Mouse (Mus musculus) myocyte (in vitro differentiated cells): ENCODE data around the gene Tex46. TPM values are rescaled to one million over a fixed set of nuclear protein-coding genes. Genes with fewer than 3 reads are reported as not detected.
A peak's percentile ranks its signal among the peaks of the same experiment; 100 is the strongest.

ENCODE experiments used
- H3K27me3 ChIP-seq: one replicate; pipeline ENCODE4 v1.6.1; 2011; ENCODE audit not compliant: control insufficient read depth, insufficient read depth, insufficient read length
- H3K36me3 ChIP-seq: one replicate; pipeline ENCODE4 v1.6.1; 2011; ENCODE audit not compliant: control insufficient read depth, insufficient read depth
- H3K4me2 ChIP-seq: one replicate; pipeline ENCODE4 v1.6.1; 2011; ENCODE audit warnings: low read depth, control low read depth
- H3K4me3 ChIP-seq: one replicate; pipeline ENCODE4 v1.5.1; 2011; ENCODE audit warnings: mild to moderate bottlenecking, control low read depth, moderate library complexity
- H3K79me2 ChIP-seq: one replicate; pipeline ENCODE4 v1.6.1; 2011; ENCODE audit not compliant: control insufficient read depth, insufficient read depth
- H3ac ChIP-seq: one replicate; pipeline ENCODE4 v1.6.1; 2011; ENCODE audit not compliant: control insufficient read depth, insufficient read length
- CEBPB ChIP-seq: IDR thresholded peaks from 2 replicates; pipeline ENCODE4 v1.6.1; 2011; ENCODE audit warnings: mild to moderate bottlenecking, moderate library complexity; ENCODE audit not compliant: poor library complexity, insufficient read depth, severe bottlenecking
- E2F4 ChIP-seq: IDR thresholded peaks from one replicate; pipeline ENCODE4 v1.6.1; 2011; ENCODE audit warnings: mild to moderate bottlenecking, control low read depth, moderate library complexity; ENCODE audit not compliant: insufficient read depth
- MAX ChIP-seq: IDR thresholded peaks from one replicate; pipeline ENCODE4 v1.6.1; 2011; ENCODE audit warnings: low read depth, mild to moderate bottlenecking, control low read depth
- MYOD1 ChIP-seq, 3 experiments: IDR thresholded peaks; one replicate each; pipeline ENCODE4 v1.6.1; 2011; ENCODE audit warnings: control low read depth in 2 of 3, low read depth in 2 of 3, mild to moderate bottlenecking in 2 of 3, moderate library complexity in 1 of 3; ENCODE audit not compliant: insufficient read length in 2 of 3, control insufficient read depth in 1 of 3
- MYOG ChIP-seq, 3 experiments: IDR thresholded peaks; one replicate each; pipeline ENCODE4 v1.6.1; 2011; ENCODE audit warnings: control low read depth in 2 of 3, low read depth in 2 of 3, mild to moderate bottlenecking in 2 of 3; ENCODE audit not compliant: insufficient read length in 2 of 3, control insufficient read depth in 1 of 3, insufficient read depth in 1 of 3
- POLR2A ChIP-seq: IDR thresholded peaks from one replicate; pipeline ENCODE4 v1.6.1; 2011; ENCODE audit warnings: low read depth, mild to moderate bottlenecking, control low read depth, moderate library complexity; ENCODE audit not compliant: insufficient read length
- POLR2AphosphoS2 ChIP-seq: IDR thresholded peaks from one replicate; pipeline ENCODE4 v1.6.1; 2011; ENCODE audit warnings: low read depth, control low read depth; ENCODE audit not compliant: insufficient read length
- REST ChIP-seq: IDR thresholded peaks from one replicate; pipeline ENCODE4 v1.6.1; 2011; ENCODE audit warnings: mild to moderate bottlenecking, control low read depth, moderate library complexity; ENCODE audit not compliant: insufficient read depth, insufficient read length
- SRF ChIP-seq: IDR thresholded peaks from one replicate; pipeline ENCODE4 v1.6.1; 2011; ENCODE audit warnings: low read depth; ENCODE audit not compliant: control insufficient read depth, insufficient read length
- TCF12 ChIP-seq: IDR thresholded peaks from one replicate; pipeline ENCODE4 v1.6.1; 2011; ENCODE audit warnings: mild to moderate bottlenecking, control low read depth; ENCODE audit not compliant: poor library complexity, insufficient read depth, severe bottlenecking
- TCF3 ChIP-seq: IDR thresholded peaks from one replicate; pipeline ENCODE4 v1.6.1; 2011; ENCODE audit warnings: low read depth, control low read depth; ENCODE audit not compliant: insufficient read length
- USF1 ChIP-seq: IDR thresholded peaks from one replicate; pipeline ENCODE4 v1.6.1; 2011; ENCODE audit warnings: low read depth, mild to moderate bottlenecking, control low read depth, moderate library complexity
- polyA plus RNA-seq: library from polyadenylated mRNA; unstranded; fragments of >200 nt; fragmentation: generic; extraction: Trizol; gene quantifications from one replicate; pipeline ENCODE4 v1.2.1, GENCODE M21; 2012; ENCODE audit warnings: missing spikeins

Gene Tex46
- polyA plus RNA-seq, 1 experiment: not detected

- no peaks in the 10 kb centered on the region for H3K79me2 ChIP-seq
- H3K4me2 ChIP-seq: peak overlapping the region; percentile 95
- H3K4me3 ChIP-seq: peak overlapping the region; percentile 22
- H3K27me3 ChIP-seq: no peaks in the 10 kb centered on the region
- TF ChIP-seq MYOD1 (IDR thresholded peaks at IDR 0.05; ENCODE audit: control insufficient read depth in 1 of 3, insufficient read length in 2 of 3, low read depth in 2 of 3): peak in 2 of 3 experiments; percentile 56 to 67
- no peak for TF ChIP-seq MYOG (IDR thresholded peaks at IDR 0.05; ENCODE audit: control insufficient read depth in 1 of 3, insufficient read depth in 1 of 3, insufficient read length in 2 of 3, low read depth in 2 of 3)
- H3K36me3 ChIP-seq: no peaks in the 10 kb centered on the region
- H3ac ChIP-seq: no peak overlapping the region
Measured at GRCm38 (mm10) chr4:136648922-136649479, 38.8 kb downstream of the Tex46 start.

GRCm38 (mm10) chr4:136649480-136650196, 39.4 kb downstream of the Tex46 start:
- TF ChIP-seq TCF3 (no peak), MYOD1 (IDR thresholded peaks at IDR 0.05; ENCODE audit: control insufficient read depth in 1 of 3, insufficient read length in 2 of 3, low read depth in 2 of 3) (peak in 2 of 3 experiments; percentile 39 to 70), REST (no peak), TCF12 (no peak), POLR2AphosphoS2 (peak; percentile 46), MAX (no peak), CEBPB (no peak), MYOG (IDR thresholded peaks at IDR 0.05; ENCODE audit: control insufficient read depth in 1 of 3, insufficient read depth in 1 of 3, insufficient read length in 2 of 3, low read depth in 2 of 3) (peak in 1 of 3 experiments; percentile 67), E2F4 (no peak), SRF (peak; percentile 92), POLR2A (peak; percentile 58), USF1 (no peak)
- H3K79me2 ChIP-seq: no peaks in the 10 kb centered on the region
- peak overlapping the region; percentile 95 for H3K4me2 ChIP-seq
- H3K27me3 ChIP-seq: no peaks in the 10 kb centered on the region
- no peaks in the 10 kb centered on the region for H3K36me3 ChIP-seq
- no peak overlapping the region for H3ac ChIP-seq
- H3K4me3 ChIP-seq: peak overlapping the region; percentile 22

- peak overlapping the region; percentile 95 for H3K4me2 ChIP-seq
- no peak for TF ChIP-seq POLR2AphosphoS2
- TF ChIP-seq MAX: no peak
- no peak for TF ChIP-seq SRF
- TF ChIP-seq E2F4: no peak
- TF ChIP-seq CEBPB: no peak
- TF ChIP-seq REST: no peak
- TF ChIP-seq USF1: no peak
- TF ChIP-seq MYOG (IDR thresholded peaks at IDR 0.05; ENCODE audit: control insufficient read depth in 1 of 3, insufficient read depth in 1 of 3, insufficient read length in 2 of 3, low read depth in 2 of 3): no peak
- no peak for TF ChIP-seq TCF12
- no peak for TF ChIP-seq POLR2A
- no peak for TF ChIP-seq MYOD1 (IDR thresholded peaks at IDR 0.05; ENCODE audit: control insufficient read depth in 1 of 3, insufficient read length in 2 of 3, low read depth in 2 of 3)
- no peak for TF ChIP-seq TCF3
- H3K36me3 ChIP-seq: no peaks in the 10 kb centered on the region
- no peak overlapping the region for H3ac ChIP-seq
- H3K79me2 ChIP-seq: no peaks in the 10 kb centered on the region
- H3K27me3 ChIP-seq: no peaks in the 10 kb centered on the region
- H3K4me3 ChIP-seq: peak overlapping the region; percentile 22
Measured at GRCm38 (mm10) chr4:136650261-136650660, 40.0 kb downstream of the Tex46 start.

- Histone ChIP-seq H3K4me3 (no peak overlapping the region), H3K4me2 (peak overlapping the region; percentile 95), H3K27me3 (no peaks in the 10 kb centered on the region), H3K36me3 (no peaks in the 10 kb centered on the region), H3ac (no peak overlapping the region), H3K79me2 (no peaks in the 10 kb centered on the region)
- TF ChIP-seq POLR2A (no peak), POLR2AphosphoS2 (no peak), MAX (no peak)
Measured at GRCm38 (mm10) chr4:136651357-136651811, 41.1 kb downstream of the Tex46 start.

- Histone ChIP-seq H3K79me2 (no peaks in the 10 kb centered on the region), H3K36me3 (no peaks in the 10 kb centered on the region), H3ac (no peak overlapping the region), H3K4me2 (peak overlapping the region; percentile 95), H3K4me3 (no peak overlapping the region), H3K27me3 (no peaks in the 10 kb centered on the region)
- TF ChIP-seq POLR2A (no peak), POLR2AphosphoS2 (no peak), MYOD1 (IDR thresholded peaks at IDR 0.05; ENCODE audit: control insufficient read depth in 1 of 3, insufficient read length in 2 of 3, low read depth in 2 of 3) (no peak), MAX (no peak), E2F4 (no peak), SRF (no peak), TCF12 (no peak), USF1 (no peak), REST (no peak), CEBPB (no peak), MYOG (IDR thresholded peaks at IDR 0.05; ENCODE audit: control insufficient read depth in 1 of 3, insufficient read depth in 1 of 3, insufficient read length in 2 of 3, low read depth in 2 of 3) (no peak)
Measured at GRCm38 (mm10) chr4:136651882-136652527, 41.8 kb downstream of the Tex46 start.
